Mouse (Mus musculus) liver, postnatal 0 days (tissue): ENCODE results near the gene Smpd2.

ENCODE experiments used
- CTCF ChIP-seq: sonication (generic); IDR thresholded peaks from 2 replicates; pipeline ENCODE4 v1.5.1; 2016; ENCODE audit warnings: antibody characterized with exemption, low read depth
- EP300 ChIP-seq: IDR thresholded peaks from 2 replicates; pipeline ENCODE4 v1.6.1; 2016; ENCODE audit warnings: antibody characterized with exemption, low read depth, mild to moderate bottlenecking

- TF ChIP-seq CTCF (no peak), EP300 (no peak)
Measured at GRCm38 (mm10) chr10:41467325-41467724, 22.8 kb downstream of the Smpd2 start.
